Mouse (Mus musculus): ENCODE measurements around the gene Topbp1. TPM values are rescaled to one million over a fixed set of nuclear protein-coding genes. Genes with fewer than 3 reads are reported as not detected.

The Topbp1 gene
- polyA plus RNA-seq, 1 experiment = 32.2 TPM

- TF ChIP-seq MAX (IDR thresholded peaks at IDR 0.05) = no peak
- no peak overlapping the region for H3ac ChIP-seq (ENCODE audit: control insufficient read depth, insufficient read length, low read depth)
- no peaks in the 10 kb centered on the region for H3K27me3 ChIP-seq (ENCODE audit: control insufficient read depth, insufficient read depth, insufficient read length)
- H3K79me2 ChIP-seq (ENCODE audit: control insufficient read depth, insufficient read depth) = no peaks in the 10 kb centered on the region
- H3K36me3 ChIP-seq (ENCODE audit: control insufficient read depth, insufficient read depth) = no peaks in the 10 kb centered on the region
- H3K4me3 ChIP-seq (ENCODE audit: insufficient read depth, poor library complexity, severe bottlenecking) = no peak overlapping the region
- H3K79me3 ChIP-seq (ENCODE audit: low read depth) = no peaks in the 10 kb centered on the region
Measured at GRCm38 (mm10) chr9:103389261-103389660, 84.2 kb downstream of the Topbp1 start.

DNA sequence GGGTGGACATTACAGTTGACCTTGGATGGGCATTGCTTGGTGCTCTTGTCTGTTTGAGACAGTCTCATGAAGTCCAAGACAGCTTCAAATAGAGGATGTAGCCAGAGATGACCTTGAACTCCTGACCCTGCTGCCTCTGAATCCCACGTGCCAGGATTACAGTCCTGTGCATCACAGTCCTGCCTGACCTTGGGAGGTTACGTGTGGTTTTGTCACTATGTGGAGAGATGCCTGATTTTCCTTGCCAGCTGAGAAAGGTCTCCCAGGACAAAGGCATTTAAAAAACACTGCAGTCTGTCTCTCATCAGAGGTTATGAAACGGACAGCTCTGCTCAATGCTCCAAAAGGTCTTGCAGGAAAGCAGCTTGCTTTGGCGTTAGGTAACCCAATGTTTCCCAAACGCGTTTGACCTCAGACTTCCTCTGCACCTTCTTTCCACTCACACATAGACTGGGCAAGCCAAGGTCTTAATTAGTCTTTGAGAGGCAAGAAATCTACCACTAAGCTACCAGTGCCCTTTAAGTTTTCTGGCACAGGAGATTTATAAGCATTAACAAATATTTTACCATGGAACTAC is 86.9 kb downstream of the Topbp1 start:
- H3K27me3 ChIP-seq (ENCODE audit: control insufficient read depth, insufficient read depth, insufficient read length) = no peaks in the 10 kb centered on the region
- no peak overlapping the region for H3ac ChIP-seq (ENCODE audit: control insufficient read depth, insufficient read length, low read depth)
- no peak overlapping the region for H3K4me3 ChIP-seq (ENCODE audit: insufficient read depth, poor library complexity, severe bottlenecking)
- no peak for TF ChIP-seq CEBPB (IDR thresholded peaks at IDR 0.05; ENCODE audit: low read depth)
- no peak for TF ChIP-seq MYOD1 (IDR thresholded peaks at IDR 0.05; ENCODE audit: control insufficient read depth, insufficient read length, low read depth)
- TF ChIP-seq MYOG (IDR thresholded peaks at IDR 0.05; ENCODE audit: control insufficient read depth, extremely low read depth, insufficient read length) = no peak
- no peak for TF ChIP-seq USF1 (IDR thresholded peaks at IDR 0.05; ENCODE audit: low read depth)
- no peak for TF ChIP-seq FOSL1 (IDR thresholded peaks at IDR 0.05; ENCODE audit: insufficient read depth, low read length, poor library complexity, severe bottlenecking)
- no peak for TF ChIP-seq CTCF (IDR thresholded peaks at IDR 0.05; ENCODE audit: control insufficient read depth, insufficient read depth, insufficient read length)
- no peak for TF ChIP-seq MAX (IDR thresholded peaks at IDR 0.05)
- no peaks in the 10 kb centered on the region for H3K79me2 ChIP-seq (ENCODE audit: control insufficient read depth, insufficient read depth)
- no peaks in the 10 kb centered on the region for H3K36me3 ChIP-seq (ENCODE audit: control insufficient read depth, insufficient read depth)
- H3K79me3 ChIP-seq (ENCODE audit: low read depth) = no peaks in the 10 kb centered on the region

DNA sequence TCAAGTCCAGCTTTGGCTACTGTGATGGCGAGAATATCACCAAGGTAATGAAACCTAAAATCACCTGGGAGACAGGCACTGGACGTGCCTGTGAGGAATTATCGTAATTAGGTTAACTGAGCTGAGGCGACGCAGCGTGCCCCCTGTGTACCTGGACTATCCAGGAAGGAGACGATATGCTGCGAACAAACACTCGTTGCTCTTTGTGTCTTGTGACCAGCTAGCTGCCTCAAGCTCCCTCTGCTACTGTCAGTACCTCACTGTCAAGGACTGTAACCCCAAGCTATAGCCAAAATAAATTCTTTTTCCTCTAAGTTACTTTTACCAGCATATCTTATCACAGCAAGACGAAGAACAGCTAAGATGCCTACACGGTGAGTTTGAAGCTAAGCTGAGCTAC is 88.2 kb downstream of the Topbp1 start:
- no peaks in the 10 kb centered on the region for H3K79me3 ChIP-seq (ENCODE audit: low read depth)
- H3K27me3 ChIP-seq (ENCODE audit: control insufficient read depth, insufficient read depth, insufficient read length) = no peaks in the 10 kb centered on the region
- TF ChIP-seq USF1 (IDR thresholded peaks at IDR 0.05; ENCODE audit: low read depth) (no peak), FOSL1 (IDR thresholded peaks at IDR 0.05; ENCODE audit: insufficient read depth, low read length, poor library complexity, severe bottlenecking) (no peak), MYOD1 (IDR thresholded peaks at IDR 0.05; ENCODE audit: control insufficient read depth, insufficient read length, low read depth) (no peak), MYOG (IDR thresholded peaks at IDR 0.05; ENCODE audit: control insufficient read depth, extremely low read depth, insufficient read length) (no peak), MAX (IDR thresholded peaks at IDR 0.05) (no peak), CEBPB (IDR thresholded peaks at IDR 0.05; ENCODE audit: low read depth) (no peak), CTCF (IDR thresholded peaks at IDR 0.05; ENCODE audit: control insufficient read depth, insufficient read depth, insufficient read length) (no peak)
- H3K4me3 ChIP-seq (ENCODE audit: insufficient read depth, poor library complexity, severe bottlenecking) = no peak overlapping the region
- H3K79me2 ChIP-seq (ENCODE audit: control insufficient read depth, insufficient read depth) = no peaks in the 10 kb centered on the region
- H3K36me3 ChIP-seq (ENCODE audit: control insufficient read depth, insufficient read depth) = no peaks in the 10 kb centered on the region
- H3ac ChIP-seq (ENCODE audit: control insufficient read depth, insufficient read length, low read depth) = no peak overlapping the region

- H3K79me2 ChIP-seq (ENCODE audit: control insufficient read depth, insufficient read depth) = no peaks in the 10 kb centered on the region
- peak; percentile 16 for TF ChIP-seq MAX (IDR thresholded peaks at IDR 0.05)
- TF ChIP-seq CEBPB (IDR thresholded peaks at IDR 0.05; ENCODE audit: low read depth) = no peak
- H3K79me3 ChIP-seq (ENCODE audit: low read depth) = no peaks in the 10 kb centered on the region
- H3K27me3 ChIP-seq (ENCODE audit: control insufficient read depth, insufficient read depth, insufficient read length) = no peaks in the 10 kb centered on the region
- H3K4me3 ChIP-seq (ENCODE audit: insufficient read depth, poor library complexity, severe bottlenecking) = no peak overlapping the region
- H3ac ChIP-seq (ENCODE audit: control insufficient read depth, insufficient read length, low read depth) = no peak overlapping the region
- no peaks in the 10 kb centered on the region for H3K36me3 ChIP-seq (ENCODE audit: control insufficient read depth, insufficient read depth)
Measured at GRCm38 (mm10) chr9:103398509-103399157, 93.6 kb downstream of the Topbp1 start.

Other genes starting within 250 kb of the Topbp1 start
- 1.7 TPM for gene Rab6b, start 193.4 kb upstream of the Topbp1 start, polyA plus RNA-seq (2012; fragmentation: generic; extraction: Trizol)
- gene Srprb, start 103.1 kb upstream of the Topbp1 start, polyA plus RNA-seq (2012; fragmentation: generic; extraction: Trizol) = 66.8 TPM
- not detected for gene Gm20425, start 74.9 kb upstream of the Topbp1 start, polyA plus RNA-seq (2012; fragmentation: generic; extraction: Trizol)
- not detected for gene Trf, start 74.8 kb upstream of the Topbp1 start, polyA plus RNA-seq (2012; fragmentation: generic; extraction: Trizol)
- 0.30 TPM for gene 1300017J02Rik, start 133 bp upstream of the Topbp1 start, polyA plus RNA-seq (2012; fragmentation: generic; extraction: Trizol)
- 89.2 TPM for gene Cdv3, start 60.6 kb downstream of the Topbp1 start, polyA plus RNA-seq (2012; fragmentation: generic; extraction: Trizol)
- 0.22 TPM for gene Bfsp2, start 175.2 kb downstream of the Topbp1 start, polyA plus RNA-seq (2012; fragmentation: generic; extraction: Trizol)